Mouse (Mus musculus): ENCODE data around the gene Hsd17b14.

Hsd17b14 gene

GRCm38 (mm10) chr7:45609511-45609910, 54.8 kb downstream of the Hsd17b14 start:
- DNase-seq, result no peak

GRCm38 (mm10) chr7:45616277-45616676, 61.6 kb downstream of the Hsd17b14 start:
- no peak for DNase-seq

- DNase-seq, result no peak
Measured at GRCm38 (mm10) chr7:45617042-45617695, 62.5 kb downstream of the Hsd17b14 start, which contains the start of gene Fut1. Gene Fut1 (plus strand): TSS chr7:45617289.
